Mouse (Mus musculus) erythroblast, embryonic 14.5 days (primary cell): ENCODE data around the gene Lekr1.

ENCODE experiments used
- GATA1 ChIP-seq: IDR thresholded peaks from 2 replicates; pipeline ENCODE4 v1.6.1; 2012; ENCODE audit warnings: low read length, inconsistent platforms, mixed read lengths
- TAL1 ChIP-seq: IDR thresholded peaks from 3 replicates; pipeline ENCODE4 v1.6.1; 2012; ENCODE audit warnings: low read length, inconsistent platforms, mixed read lengths

- TF ChIP-seq TAL1, result no peak
- TF ChIP-seq GATA1, result no peak
Measured at GRCm38 (mm10) chr3:65617507-65617906, 48.5 kb upstream of the Lekr1 start.
